Mouse (Mus musculus): ENCODE data around the gene Slc10a6. TPM values are rescaled to one million over a fixed set of nuclear protein-coding genes. Genes with fewer than 3 reads are reported as not detected.
A peak's percentile ranks its signal among the peaks of the same experiment; 100 is the strongest.

Gene Slc10a6
- not detected for total RNA-seq (2021)

GRCm38 (mm10) chr5:103629111-103629764 is at the start of gene Slc10a6:
Gene Slc10a6 (minus strand): TSS chr5:103629403.
- DNase-seq: peak; percentile 60
- intact Hi-C loops (cut with DNase I): no loop called here

GRCm38 (mm10) chr5:103678974-103679373 is 49.8 kb upstream of the Slc10a6 start:
- intact Hi-C loops (cut with DNase I): no loop called here
- no peak for DNase-seq

- DNase-seq: no peak
- intact Hi-C loops (cut with DNase I): no loop called here
These were observed 48.7 kb upstream of the Slc10a6 start for GRCm38 (mm10) chr5:103677894-103678293.

- intact Hi-C loops (cut with DNase I): no loop called here
- DNase-seq: no peak
These were observed 47.2 kb upstream of the Slc10a6 start for GRCm38 (mm10) chr5:103676289-103676881.

DNA sequence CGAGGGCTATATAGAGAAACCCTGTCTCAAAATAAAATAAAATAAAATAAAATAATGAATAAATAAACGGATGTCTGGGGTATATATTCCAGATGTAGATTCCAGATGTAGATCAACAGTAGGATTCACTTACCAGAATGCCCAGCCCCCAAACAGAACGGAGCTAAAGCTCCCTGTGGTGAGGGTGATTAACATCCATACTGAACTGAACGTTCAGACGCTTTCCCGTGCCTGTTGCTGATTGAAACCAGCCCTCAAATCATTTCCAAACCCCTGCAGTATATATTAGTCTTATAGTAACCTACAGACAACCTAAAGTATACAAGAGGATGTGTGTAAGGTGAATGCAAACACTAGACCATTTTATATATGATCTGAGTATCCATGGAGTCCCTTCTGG is 45.3 kb upstream of the Slc10a6 start:
- no peak for DNase-seq
- intact Hi-C loops (cut with DNase I): no loop called here

DNA sequence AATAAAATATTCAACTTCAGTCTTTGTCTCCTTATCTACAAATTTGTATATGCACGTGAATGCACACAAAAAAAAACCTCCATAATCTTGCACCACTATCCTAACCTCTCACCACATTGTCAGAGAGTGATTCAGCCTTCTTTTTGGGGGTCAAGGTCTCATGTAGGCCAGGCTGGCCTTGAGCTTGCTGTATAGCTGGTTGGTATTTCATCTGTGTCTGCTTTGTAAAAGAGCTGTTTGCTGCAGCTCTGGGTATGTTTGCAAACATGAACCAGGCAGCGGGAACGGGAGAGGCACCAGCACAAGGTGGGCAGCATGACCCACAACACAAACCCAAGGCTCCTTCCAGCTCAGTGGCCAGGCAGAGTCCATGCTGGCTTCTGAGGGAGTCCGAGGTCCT is 44.4 kb upstream of the Slc10a6 start:
- intact Hi-C loops (cut with DNase I): no loop called here
- no peak for DNase-seq

DNA sequence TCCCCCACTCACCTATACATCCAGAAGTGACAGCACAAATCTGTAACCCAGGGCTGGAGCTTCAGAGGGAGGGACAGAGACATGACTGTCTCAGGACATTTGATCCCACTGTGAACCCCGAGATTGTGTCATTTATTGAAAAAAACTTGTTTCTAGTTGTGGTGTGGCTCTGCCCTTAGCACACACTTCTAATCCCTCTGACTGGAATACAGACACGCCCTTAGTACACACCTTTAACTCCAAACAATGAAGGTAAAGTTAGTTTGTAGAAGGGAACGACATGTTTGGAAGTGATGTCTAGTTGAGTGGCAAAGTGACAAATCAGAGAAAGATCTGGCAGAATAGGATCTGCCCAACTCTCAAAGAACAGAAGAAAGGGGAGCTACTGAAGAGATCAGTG is 42.7 kb upstream of the Slc10a6 start:
- no peak for DNase-seq
- intact Hi-C loops (cut with DNase I): no loop called here

DNA sequence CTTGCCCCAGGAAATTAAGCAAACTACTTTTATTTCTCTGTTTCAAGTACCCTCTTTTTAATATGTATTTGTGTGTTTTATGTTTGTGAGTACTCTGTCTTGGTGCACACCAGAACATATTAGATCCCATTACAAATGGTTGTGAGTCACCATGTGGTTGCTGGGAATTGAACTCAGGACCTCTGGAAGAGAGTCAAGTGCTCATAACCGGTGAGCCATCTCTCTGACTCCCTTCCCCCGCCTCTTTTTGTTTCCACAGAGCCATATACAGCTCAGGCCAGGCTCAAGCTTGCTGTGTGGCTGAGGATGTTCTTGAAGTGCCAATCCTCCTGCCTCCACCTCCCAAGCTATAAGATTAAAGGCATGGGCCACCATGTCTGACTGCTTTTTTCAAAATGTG is 36.7 kb upstream of the Slc10a6 start:
- no peak for DNase-seq
- intact Hi-C loops (cut with DNase I): no loop called here

DNA sequence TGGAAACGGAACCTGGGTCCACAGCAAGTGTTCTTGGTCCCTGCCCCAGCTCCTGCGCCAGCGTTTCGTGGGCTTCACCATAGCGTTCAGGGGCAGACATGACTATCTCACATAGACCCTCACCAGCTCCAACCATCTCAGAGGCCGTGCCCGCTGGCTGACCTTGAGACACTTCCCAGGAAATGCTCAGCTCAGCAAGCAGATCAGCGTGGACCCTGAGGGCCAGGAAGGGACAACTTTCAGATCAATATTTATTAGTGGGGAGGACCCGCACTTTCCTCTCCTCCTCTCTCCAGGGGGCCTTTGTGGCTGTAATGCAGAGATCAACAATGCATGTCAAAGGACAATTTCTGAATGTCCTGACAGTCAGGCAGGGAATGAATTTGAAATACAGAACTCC is 35.7 kb upstream of the Slc10a6 start:
- intact Hi-C loops (cut with DNase I): no loop called here
- DNase-seq: no peak

GRCm38 (mm10) chr5:103659571-103659970 is 30.4 kb upstream of the Slc10a6 start:
- no peak for DNase-seq
- intact Hi-C loops (cut with DNase I): loop anchor here (5.0 kb wide), 2 partner anchors 117 to 302 kb away; no protein-coding TSS in a partner anchor

DNA sequence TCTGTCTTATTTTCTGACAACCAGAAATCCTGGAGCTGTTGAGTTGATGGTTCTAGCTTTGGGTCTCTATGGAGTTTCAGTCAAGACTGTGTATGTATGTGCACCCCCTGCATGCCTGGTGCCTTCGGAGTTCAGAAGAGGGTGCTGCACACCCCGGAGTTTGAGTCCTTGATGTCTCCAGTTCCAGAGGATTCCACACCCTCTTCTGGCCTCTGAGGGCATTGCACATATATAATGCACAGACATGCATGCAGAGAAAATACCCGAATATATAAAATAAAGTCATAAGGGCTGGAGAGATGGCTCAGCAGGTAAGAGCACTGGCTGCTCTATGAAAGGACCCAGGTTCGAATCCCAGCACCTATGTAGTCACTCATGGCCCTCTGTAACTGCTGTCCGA is 29.7 kb upstream of the Slc10a6 start:
- DNase-seq: no peak
- intact Hi-C loops (cut with DNase I): loop anchor here (5.0 kb wide), 2 partner anchors 117 to 302 kb away; no protein-coding TSS in a partner anchor

DNA sequence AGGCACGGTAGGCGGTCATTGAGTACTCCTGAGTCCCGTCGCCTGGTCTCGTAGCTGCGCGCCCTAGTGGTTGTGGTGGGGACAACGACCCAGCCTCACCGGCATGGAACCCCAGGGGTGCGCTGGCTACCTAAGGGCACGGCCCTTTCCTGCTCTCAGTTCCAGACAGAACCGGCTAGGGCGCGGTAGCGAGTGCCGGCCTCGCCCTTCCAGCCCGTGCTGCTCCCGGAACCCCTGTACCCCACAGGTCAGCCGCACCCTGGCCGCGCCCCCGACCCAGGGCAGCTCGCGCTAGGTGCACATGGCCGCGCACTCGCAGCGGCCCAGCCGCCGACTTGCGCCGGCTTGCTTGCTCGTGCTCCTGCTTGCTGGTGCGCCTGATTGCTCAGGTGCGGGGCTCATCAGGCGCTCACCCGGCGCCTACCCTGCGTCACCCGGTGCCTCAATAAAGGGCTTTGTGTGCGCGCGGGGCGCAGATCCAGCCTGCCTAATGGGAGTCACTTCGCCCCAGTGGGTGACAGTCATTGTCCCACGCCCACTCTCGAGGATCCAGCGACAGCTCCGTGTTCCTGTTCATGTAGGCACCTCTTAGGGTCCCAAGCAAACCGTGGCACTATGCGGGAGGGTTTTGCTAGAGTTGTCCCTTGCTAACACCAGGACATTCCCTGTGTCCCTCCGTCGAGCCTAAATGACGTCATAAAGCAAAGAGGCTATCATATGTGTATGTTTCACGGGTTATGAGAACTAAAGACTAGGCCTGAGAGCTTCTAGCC is 26.3 kb upstream of the Slc10a6 start, which contains the start of gene 1700016H13Rik:
Gene 1700016H13Rik, minus strand, starts transcription at position 665 of the 773 bp plus-strand sequence.
- DNase-seq: peak; percentile 74
- intact Hi-C loops (cut with DNase I): loop anchor here (5.0 kb wide), 2 partner anchors 113 to 298 kb away; no protein-coding TSS in a partner anchor

- DNase-seq: no peak
- intact Hi-C loops (cut with DNase I): loop anchor here (5.0 kb wide), 2 partner anchors 112 to 297 kb away; no protein-coding TSS in a partner anchor
These were observed 25.6 kb upstream of the Slc10a6 start for GRCm38 (mm10) chr5:103654780-103655179.

- peak; percentile 56 for DNase-seq
- intact Hi-C loops (cut with DNase I): no loop called here
These were observed 25.0 kb upstream of the Slc10a6 start for GRCm38 (mm10) chr5:103654225-103654624.

- no peak for DNase-seq
- intact Hi-C loops (cut with DNase I): no loop called here
These were observed 18.1 kb upstream of the Slc10a6 start for GRCm38 (mm10) chr5:103647320-103647719.

DNA sequence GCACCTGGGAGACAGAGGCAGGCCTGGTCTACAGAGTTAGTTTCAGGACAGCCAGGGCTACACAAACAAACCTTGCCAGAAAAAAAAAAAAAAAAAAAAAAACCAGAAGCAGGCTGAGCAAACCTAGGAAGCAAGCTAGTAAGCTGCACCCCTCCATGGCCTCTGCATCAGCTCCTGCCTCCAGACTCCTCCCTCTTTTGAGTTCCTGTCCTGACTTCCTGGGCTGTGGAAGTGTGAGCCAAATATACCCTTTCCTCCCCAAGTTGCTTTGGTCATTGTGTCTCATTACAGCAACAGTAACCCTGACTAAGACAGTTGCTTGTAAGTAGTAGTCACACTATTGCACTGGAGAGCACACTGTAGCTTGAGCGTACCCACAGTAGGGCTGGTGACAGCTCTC is 15.0 kb upstream of the Slc10a6 start:
- no peak for DNase-seq
- intact Hi-C loops (cut with DNase I): no loop called here

- DNase-seq: no peak
- intact Hi-C loops (cut with DNase I): no loop called here
These were observed 8.0 kb upstream of the Slc10a6 start for GRCm38 (mm10) chr5:103637162-103637561.

DNA sequence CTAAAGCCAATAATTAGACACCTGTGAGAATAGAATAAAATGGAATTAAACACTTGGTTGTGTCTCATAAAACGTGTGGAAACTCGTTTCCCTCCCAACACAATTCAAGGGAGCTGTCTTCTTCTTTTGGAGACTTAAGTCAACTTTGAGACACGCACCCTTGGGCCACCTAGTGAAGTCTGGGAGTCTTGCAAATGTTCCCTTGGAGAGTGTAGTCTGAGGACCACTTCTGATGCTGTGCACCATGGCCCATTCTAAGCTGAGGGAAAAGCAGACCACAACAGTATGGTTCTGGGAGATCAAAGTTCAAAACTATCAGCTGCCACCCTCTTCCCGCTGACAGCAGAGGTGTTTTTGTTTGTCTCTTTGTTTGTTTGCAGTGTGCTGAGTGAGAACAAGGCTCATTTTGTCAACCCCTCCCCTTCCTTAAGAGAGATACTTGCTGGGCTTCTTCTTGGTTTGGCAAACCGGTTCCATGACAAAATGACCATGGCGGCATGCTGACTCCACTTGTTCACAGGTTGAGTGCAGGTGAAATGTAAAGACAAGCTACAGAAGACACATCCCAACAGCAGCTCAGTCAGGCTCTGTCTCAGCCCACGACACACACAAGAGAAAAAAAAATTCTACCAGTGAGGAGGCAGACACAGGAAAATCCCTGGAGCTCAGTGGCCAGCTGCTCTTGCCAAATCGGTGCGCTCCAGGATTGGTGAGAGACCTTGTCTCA is 814 bp upstream of the Slc10a6 start:
- intact Hi-C loops (cut with DNase I): no loop called here
- no peak for DNase-seq

GRCm38 (mm10) chr5:103628499-103628898 is 704 bp downstream of the Slc10a6 start:
- intact Hi-C loops (cut with DNase I): no loop called here
- no peak for DNase-seq

DNA sequence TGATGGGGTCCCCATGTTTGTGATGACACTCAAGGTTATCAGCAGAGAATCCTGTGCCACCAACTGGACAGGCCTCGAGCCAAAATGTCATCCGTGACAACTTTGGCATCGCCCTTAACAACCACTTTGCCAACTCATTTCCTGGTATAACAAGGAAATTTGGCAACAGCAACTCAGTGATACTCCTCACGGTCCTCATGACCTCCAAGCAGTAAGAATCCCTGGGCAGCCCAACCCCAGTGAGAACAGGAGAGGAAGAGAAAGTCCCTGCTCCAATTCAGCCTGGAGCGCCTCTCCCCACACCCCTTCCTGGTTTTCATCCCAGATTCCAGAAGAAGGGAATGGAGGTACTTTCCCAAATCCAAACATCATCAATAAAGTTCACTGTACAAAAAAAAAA is 4.4 kb downstream of the Slc10a6 start:
- intact Hi-C loops (cut with DNase I): no loop called here
- no peak for DNase-seq

DNA sequence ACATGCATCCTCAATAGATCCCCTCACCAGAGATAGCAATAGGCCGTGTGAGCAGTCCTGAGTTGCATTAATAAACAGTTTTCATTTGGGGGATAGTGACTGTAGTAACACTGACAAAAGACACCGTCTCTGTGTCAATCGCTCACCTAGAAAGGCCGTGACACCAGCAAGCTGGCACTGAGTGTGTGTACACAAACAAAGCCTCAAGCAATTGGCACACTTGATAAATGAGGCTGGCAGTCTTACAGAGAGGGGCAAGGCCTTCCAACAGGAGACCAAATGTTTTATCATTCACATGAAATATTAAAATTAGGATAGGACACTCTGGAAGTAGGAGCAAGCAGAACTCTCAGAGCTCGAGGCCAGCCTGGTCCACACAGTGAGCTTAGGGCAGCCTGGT is 6.9 kb downstream of the Slc10a6 start:
- intact Hi-C loops (cut with DNase I): no loop called here
- no peak for DNase-seq
